ENCODE assay signal across 9 mouse cellular contexts in genomic region chr8:105350186-105350585, GRCm38 (mm10). TPM values are rescaled to one million over a fixed set of nuclear protein-coding genes. Genes with fewer than 3 reads are reported as not detected.
DNase-seq lines count a peak whose midpoint lies in the region; ATAC-seq lines count a peak whose summit lies in the region.
"Had no signal": no experiment of that assay in that cellular context is flagged by ENCODE, and none has a peak within 500 bp of the region (broad histone marks: within the 10 kb centered on the region; RNA-seq: fewer than 3 reads in every experiment).

No protein-coding gene starts in this region.

- no peaks in the 10 kb centered on the region for H3K36me3 ChIP-seq in liver, embryonic 15.5 days (replicated peaks)
- no peaks in the 10 kb centered on the region for H3K36me3 ChIP-seq in liver, embryonic 12.5 days
- 0 out of 2 replicates have a peak, but pooled peaks cover 3% of the 10 kb centered on the region for H3K36me3 ChIP-seq in hindbrain, embryonic 10.5 days
- no peaks in the 10 kb centered on the region for H3K36me3 ChIP-seq in midbrain, embryonic 16.5 days (ENCODE audit: control insufficient read depth, insufficient read depth, low read length)

- 0 out of 2 replicates have a peak overlapping the region, but pooled peaks have one; percentile 97 for H3K4me2 ChIP-seq in liver, embryonic 15.5 days
- no peak overlapping the region for H3K4me2 ChIP-seq in liver, embryonic 12.5 days
- H3K4me2 ChIP-seq in midbrain, embryonic 16.5 days (ENCODE audit: low read length): peak overlapping the region; percentile 93

- 51% methylated on average over 7 of the region's 7 CpGs for WGBS in liver, embryonic 15.5 days (ENCODE audit: insufficient replicate concordance)
- 48% methylated on average over 7 of the region's 7 CpGs for WGBS in liver, embryonic 12.5 days (ENCODE audit: insufficient replicate concordance)
- 43% methylated on average over 7 of the region's 7 CpGs for WGBS in hindbrain, embryonic 10.5 days
- 36% methylated on average over 7 of the region's 7 CpGs for WGBS in midbrain, embryonic 16.5 days

- H3K4me1 ChIP-seq in liver, embryonic 15.5 days (replicated peaks): peaks cover 41% of the 10 kb centered on the region
- H3K4me1 ChIP-seq in liver, embryonic 12.5 days: peaks cover 44% of the 10 kb centered on the region
- peaks cover 70% of the 10 kb centered on the region for H3K4me1 ChIP-seq in hindbrain, embryonic 10.5 days (replicated peaks)
- peaks cover 14% of the 10 kb centered on the region; the same call in 1 of the 2 replicates for H3K4me1 ChIP-seq in midbrain, embryonic 16.5 days (ENCODE audit: control insufficient read depth, insufficient read depth, low read length)

- no peak overlapping the region for H3K4me3 ChIP-seq in liver, embryonic 15.5 days (replicated peaks)
- H3K4me3 ChIP-seq in liver, embryonic 12.5 days: no peak overlapping the region
- peak overlapping the region; percentile 72 for H3K4me3 ChIP-seq in hindbrain, embryonic 10.5 days
- peak overlapping the region; percentile 67 for H3K4me3 ChIP-seq in midbrain, embryonic 16.5 days (ENCODE audit: low read depth, low read length)

- no peaks in the 10 kb centered on the region for H3K9me3 ChIP-seq in liver, embryonic 15.5 days (replicated peaks)
- no peaks in the 10 kb centered on the region for H3K9me3 ChIP-seq in liver, embryonic 12.5 days (replicated peaks)
- H3K9me3 ChIP-seq in hindbrain, embryonic 10.5 days: no peaks in the 10 kb centered on the region
- no peaks in the 10 kb centered on the region for H3K9me3 ChIP-seq in midbrain, embryonic 16.5 days (replicated peaks; ENCODE audit: control insufficient read depth, low read length, poor library complexity, severe bottlenecking)

- peak; percentile 41 to 49 for DNase-seq in cerebellum, postnatal 10 days
- no peak for DNase-seq in cerebellum, adult 11 months
- DNase-seq in hindbrain, embryonic 10.5 days (ENCODE audit: low spot score): no peak
- no peak for DNase-seq in thymus, postnatal 14 days
- no peak for DNase-seq in spleen, postnatal 10 days (ENCODE audit: low spot score in 2 of 2)
- DNase-seq: adrenal gland, adult 2 months had no signal

- H3K27ac ChIP-seq in liver, embryonic 15.5 days (replicated peaks): no peak overlapping the region
- H3K27ac ChIP-seq in liver, embryonic 12.5 days: no peak overlapping the region
- no peak overlapping the region for H3K27ac ChIP-seq in hindbrain, embryonic 10.5 days
- H3K27ac ChIP-seq in midbrain, embryonic 16.5 days (ENCODE audit: low read length): no peak overlapping the region

- ATAC-seq in liver, embryonic 15.5 days (ENCODE audit: insufficient read depth): no peak
- ATAC-seq in liver, embryonic 12.5 days: no peak
- no peak for ATAC-seq in midbrain, embryonic 16.5 days

- H3K9ac ChIP-seq in liver, embryonic 15.5 days: no peak overlapping the region
- no peak overlapping the region for H3K9ac ChIP-seq in liver, embryonic 12.5 days
- peak overlapping the region; percentile 3; the same call in 1 of the 2 replicates for H3K9ac ChIP-seq in midbrain, embryonic 16.5 days (ENCODE audit: low read depth, low read length)

- peaks cover 87% of the 10 kb centered on the region for H3K27me3 ChIP-seq in liver, embryonic 15.5 days
- H3K27me3 ChIP-seq in liver, embryonic 12.5 days (replicated peaks): peaks cover 84% of the 10 kb centered on the region
- H3K27me3 ChIP-seq in hindbrain, embryonic 10.5 days (ENCODE audit: insufficient read depth, poor library complexity, severe bottlenecking): peaks cover 36% of the 10 kb centered on the region
- H3K27me3 ChIP-seq in midbrain, embryonic 16.5 days (ENCODE audit: control insufficient read depth, insufficient read depth, low read depth, low read length): peaks cover 12% of the 10 kb centered on the region; the same call in 1 of the 2 replicates

RNA-seq across cellular contexts. Expression of gene Slc9a5, which starts 1.5 kb away (rescaled TPM):
- polyA plus RNA-seq in liver, embryonic 15.5 days (2015; fragmentation: Nextera tagmentation; extraction: Ambion mirVana): 0.13 TPM in 2 replicates
- polyA plus RNA-seq in liver, embryonic 12.5 days (2016; fragmentation: Nextera tagmentation; extraction: Ambion mirVana): 0.42 and 0.48 TPM in 2 replicates
- 4.1 and 4.3 TPM in 2 replicates for polyA plus RNA-seq in hindbrain, embryonic 10.5 days (2016; fragmentation: Nextera tagmentation; extraction: Ambion mirVana)
- polyA plus RNA-seq in midbrain, embryonic 16.5 days (2015; fragmentation: Nextera tagmentation; extraction: Ambion mirVana): 13.3 and 15.1 TPM in 2 replicates

RNA-seq across cellular contexts. Expression of gene Fhod1, which starts 2.4 kb away (rescaled TPM):
- 0.53 and 0.70 TPM in 2 replicates for polyA plus RNA-seq in liver, embryonic 15.5 days (2015; fragmentation: Nextera tagmentation; extraction: Ambion mirVana)
- polyA plus RNA-seq in liver, embryonic 12.5 days (2016; fragmentation: Nextera tagmentation; extraction: Ambion mirVana): 1.2 and 1.4 TPM in 2 replicates
- polyA plus RNA-seq in hindbrain, embryonic 10.5 days (2016; fragmentation: Nextera tagmentation; extraction: Ambion mirVana): 2.4 and 2.8 TPM in 2 replicates
- polyA plus RNA-seq in midbrain, embryonic 16.5 days (2015; fragmentation: Nextera tagmentation; extraction: Ambion mirVana): 0.49 and 1.0 TPM in 2 replicates

RNA-seq across cellular contexts. Expression of gene Plekhg4, which starts 22.9 kb away (rescaled TPM):
- polyA plus RNA-seq in liver, embryonic 15.5 days (2015; fragmentation: Nextera tagmentation; extraction: Ambion mirVana): not detected in 2 replicates
- polyA plus RNA-seq in liver, embryonic 12.5 days (2016; fragmentation: Nextera tagmentation; extraction: Ambion mirVana): not detected in 2 replicates
- 0.52 and 0.75 TPM in 2 replicates for polyA plus RNA-seq in hindbrain, embryonic 10.5 days (2016; fragmentation: Nextera tagmentation; extraction: Ambion mirVana)
- 2.4 and 2.7 TPM in 2 replicates for polyA plus RNA-seq in midbrain, embryonic 16.5 days (2015; fragmentation: Nextera tagmentation; extraction: Ambion mirVana)

RNA-seq across cellular contexts. Expression of gene Tmem208, which starts 24.0 kb away (rescaled TPM):
- polyA plus RNA-seq in liver, embryonic 15.5 days (2015; fragmentation: Nextera tagmentation; extraction: Ambion mirVana): 91.2 and 91.8 TPM in 2 replicates
- 106 and 109 TPM in 2 replicates for polyA plus RNA-seq in liver, embryonic 12.5 days (2016; fragmentation: Nextera tagmentation; extraction: Ambion mirVana)
- polyA plus RNA-seq in hindbrain, embryonic 10.5 days (2016; fragmentation: Nextera tagmentation; extraction: Ambion mirVana): 110 and 113 TPM in 2 replicates
- 118 and 143 TPM in 2 replicates for polyA plus RNA-seq in midbrain, embryonic 16.5 days (2015; fragmentation: Nextera tagmentation; extraction: Ambion mirVana)

RNA-seq across cellular contexts. Expression of gene Lrrc29, which starts 24.1 kb away (rescaled TPM):
- polyA plus RNA-seq in liver, embryonic 15.5 days (2015; fragmentation: Nextera tagmentation; extraction: Ambion mirVana): 10.4 and 11.8 TPM in 2 replicates
- 9.9 and 10.0 TPM in 2 replicates for polyA plus RNA-seq in liver, embryonic 12.5 days (2016; fragmentation: Nextera tagmentation; extraction: Ambion mirVana)
- polyA plus RNA-seq in hindbrain, embryonic 10.5 days (2016; fragmentation: Nextera tagmentation; extraction: Ambion mirVana): 1.2 and 1.3 TPM in 2 replicates
- 0.83 and 0.88 TPM in 2 replicates for polyA plus RNA-seq in midbrain, embryonic 16.5 days (2015; fragmentation: Nextera tagmentation; extraction: Ambion mirVana)

Comparison
In these comparisons a context has a peak if more than half of its experiments do, and no peak if none do; other contexts are left out.
1. DNase-seq: peak in cerebellum, postnatal 10 days (2 of 2); none in cerebellum, adult 11 months (single experiment), hindbrain, embryonic 10.5 days (single experiment), thymus, postnatal 14 days (single experiment) and spleen, postnatal 10 days (0 of 2).
2. H3K4me3 ChIP-seq: peak in hindbrain, embryonic 10.5 days (single experiment) and midbrain, embryonic 16.5 days (single experiment); none in liver, embryonic 15.5 days (single experiment) and liver, embryonic 12.5 days (single experiment).